Mouse (Mus musculus) midbrain, embryonic 16.5 days (tissue): ENCODE results near the gene Reg3d. TPM values are rescaled to one million over a fixed set of nuclear protein-coding genes. Genes with fewer than 3 reads are reported as not detected.
A peak's percentile ranks its signal among the peaks of the same experiment; 100 is the strongest.

Source experiments
- ATAC-seq: fragments of 200-750 bp; cut with Nextera tagmentation; 2 replicates; pipeline ENCODE4 v1.8.0; 2017; ENCODE audit warnings: moderate TSS enrichment
- H3K27ac ChIP-seq: fragments of 300-500 bp; sonication (generic); 2 replicates; pipeline ENCODE4 v1.5.1; 2014; ENCODE audit warnings: mild to moderate bottlenecking, low read length, mixed read lengths
- H3K27me3 ChIP-seq: fragments of 300-500 bp; sonication (generic); 2 replicates; pipeline ENCODE4 v1.6.1; 2014; ENCODE audit warnings: low read depth, low read length, mixed read lengths; ENCODE audit not compliant: control insufficient read depth, insufficient read depth
- H3K36me3 ChIP-seq: fragments of 300-500 bp; sonication (generic); 2 replicates; pipeline ENCODE4 v1.6.1; 2014; ENCODE audit warnings: mild to moderate bottlenecking, low read length, moderate library complexity, mixed read lengths; ENCODE audit not compliant: control insufficient read depth, insufficient read depth
- H3K4me1 ChIP-seq: fragments of 300-500 bp; sonication (generic); 2 replicates; pipeline ENCODE4 v1.6.1; 2014; ENCODE audit warnings: mild to moderate bottlenecking, low read length, mixed read lengths; ENCODE audit not compliant: control insufficient read depth, insufficient read depth
- H3K4me2 ChIP-seq: fragments of 300-500 bp; sonication (generic); 2 replicates; pipeline ENCODE4 v1.6.1; 2014; ENCODE audit warnings: mild to moderate bottlenecking, low read length, mixed read lengths
- H3K4me3 ChIP-seq: fragments of 300-500 bp; sonication (generic); 2 replicates; pipeline ENCODE4 v1.5.1; 2014; ENCODE audit warnings: low read depth, mild to moderate bottlenecking, low read length, moderate library complexity, mixed read lengths
- H3K9ac ChIP-seq: fragments of 300-500 bp; sonication (generic); 2 replicates; pipeline ENCODE4 v1.6.1; 2014; ENCODE audit warnings: low read depth, low read length, mixed read lengths
- H3K9me3 ChIP-seq: fragments of 300-500 bp; sonication (generic); replicated peaks from 2 replicates; pipeline ENCODE4 v1.6.1; 2014; ENCODE audit warnings: mild to moderate bottlenecking, low read length, mixed read lengths; ENCODE audit not compliant: control insufficient read depth, poor library complexity, severe bottlenecking
- WGBS: fragments of 180-500 bp; shearing (Covaris S2); extraction: QIAGEN DNeasy Blood & Tissue Kit; methylation state at CpG from one replicate; pipeline ENCODE4 v1.1.7; 2014; 5-methylcytosine and 5-hydroxymethylcytosine counted together
- polyA plus RNA-seq: library from polyadenylated mRNA; unstranded; fragments of >200 nt; fragmentation: Nextera tagmentation; extraction: Ambion mirVana; gene quantifications from 2 replicates; pipeline ENCODE4 v1.2.1, GENCODE M21; 2015

The Reg3d gene
- polyA plus RNA-seq, 1 experiment from 2014 or later, result not detected

- Histone ChIP-seq H3K27ac (no peak overlapping the region), H3K36me3 (no peaks in the 10 kb centered on the region), H3K4me1 (no peaks in the 10 kb centered on the region), H3K9me3 (no peaks in the 10 kb centered on the region), H3K4me3 (no peak overlapping the region), H3K9ac (no peak overlapping the region), H3K4me2 (no peak overlapping the region), H3K27me3 (no peaks in the 10 kb centered on the region)
- ATAC-seq, result no peak
Measured at GRCm38 (mm10) chr6:78340296-78340695, 38.4 kb downstream of the Reg3d start.

DNA sequence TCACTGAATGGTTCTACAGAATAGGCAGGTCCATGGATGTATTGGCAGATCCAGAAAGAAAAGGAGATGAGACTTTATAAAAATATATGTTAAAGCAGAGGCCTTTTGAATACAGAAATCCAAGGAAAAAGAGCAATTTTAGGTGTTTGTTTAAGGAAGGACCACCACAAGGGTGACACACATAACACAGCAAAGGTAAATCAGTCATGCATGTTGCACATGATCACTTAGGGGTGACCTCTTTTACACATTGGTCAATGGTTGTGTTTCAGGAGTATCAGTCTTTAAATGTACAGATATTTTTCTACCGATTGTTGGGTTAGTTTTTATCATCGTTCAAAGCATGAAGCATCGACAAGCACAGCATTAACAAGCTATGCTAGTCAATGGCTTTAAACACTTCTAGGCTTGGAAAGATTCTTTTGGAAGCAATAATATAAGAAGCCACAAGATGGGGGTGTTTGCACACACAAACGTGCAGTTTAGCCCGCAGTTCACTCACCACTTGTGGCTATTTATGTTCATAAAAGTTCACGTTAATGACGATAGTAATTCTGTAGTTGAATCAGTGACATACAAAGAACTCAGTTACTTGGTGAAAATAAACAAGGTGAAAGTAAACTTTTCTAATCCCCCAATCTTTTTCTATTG is 46.6 kb downstream of the Reg3d start:
- Histone ChIP-seq H3K4me2 (no peak overlapping the region), H3K36me3 (no peaks in the 10 kb centered on the region), H3K4me1 (no peaks in the 10 kb centered on the region), H3K4me3 (no peak overlapping the region), H3K27me3 (no peaks in the 10 kb centered on the region), H3K9me3 (no peaks in the 10 kb centered on the region), H3K9ac (no peak overlapping the region), H3K27ac (no peak overlapping the region)
- 34% methylated on average over 7 of the region's 7 CpGs for WGBS
- ATAC-seq, result peak; percentile 75

- no peak overlapping the region for H3K4me3 ChIP-seq
- no peaks in the 10 kb centered on the region for H3K9me3 ChIP-seq
- no peaks in the 10 kb centered on the region for H3K4me1 ChIP-seq
- no peak overlapping the region for H3K27ac ChIP-seq
- no peak for ATAC-seq
- H3K4me2 ChIP-seq, result no peak overlapping the region
- H3K9ac ChIP-seq, result no peak overlapping the region
- 46% methylated on average over 2 of the region's 2 CpGs for WGBS
- no peaks in the 10 kb centered on the region for H3K27me3 ChIP-seq
- no peaks in the 10 kb centered on the region for H3K36me3 ChIP-seq
Measured at GRCm38 (mm10) chr6:78329166-78329565, 49.5 kb downstream of the Reg3d start.

GRCm38 (mm10) chr6:78327798-78328197 is 50.9 kb downstream of the Reg3d start:
- no peak for ATAC-seq
- H3K4me1 ChIP-seq, result no peaks in the 10 kb centered on the region
- H3K27me3 ChIP-seq, result no peaks in the 10 kb centered on the region

More at GRCm38 (mm10) chr6:78327798-78328197, 50.9 kb downstream of the Reg3d start:
- Histone ChIP-seq H3K36me3 (no peaks in the 10 kb centered on the region), H3K9me3 (no peaks in the 10 kb centered on the region), H3K27ac (no peak overlapping the region), H3K4me3 (no peak overlapping the region), H3K4me2 (no peak overlapping the region), H3K9ac (no peak overlapping the region)

Other genes starting within 250 kb of the Reg3d start
- 0.31 and 0.57 TPM in 2 replicates for gene Reg3b, start 8.2 kb downstream of the Reg3d start, polyA plus RNA-seq
- gene Reg3a, start 1.8 kb upstream of the Reg3d start, polyA plus RNA-seq, result not detected in 2 replicates
- not detected in 2 replicates for gene Reg2, start 16.8 kb upstream of the Reg3d start, polyA plus RNA-seq
- not detected in 2 replicates for gene Reg1, start 43.8 kb upstream of the Reg3d start, polyA plus RNA-seq
- gene Reg3g, start 90.0 kb upstream of the Reg3d start, polyA plus RNA-seq, result not detected in 2 replicates